Mouse (Mus musculus) liver, embryonic 11.5 days (tissue): ENCODE results near the gene Pebp1. TPM values are rescaled to one million over a fixed set of nuclear protein-coding genes. Genes with fewer than 3 reads are reported as not detected.
A peak's percentile ranks its signal among the peaks of the same experiment; 100 is the strongest.

ENCODE experiments used
- ATAC-seq: fragments of 200-750 bp; cut with Nextera tagmentation; replicated peaks from 2 replicates; pipeline ENCODE4 v1.8.0; 2017; ENCODE audit warnings: moderate number of reproducible peaks, mild to moderate bottlenecking, moderate TSS enrichment, moderate library complexity; ENCODE audit not compliant: low FRiP score
- DNase-seq: peaks from one replicate; pipeline ENCODE4 v3.0.0-alpha.2; 2017; ENCODE audit warnings: low spot score
- H3K27ac ChIP-seq: fragments of 300-500 bp; sonication (generic); 2 replicates; pipeline ENCODE4 v1.5.1; 2014; ENCODE audit warnings: mild to moderate bottlenecking, low read depth, low read length, control low read depth
- H3K27me3 ChIP-seq: fragments of 300-500 bp; sonication (generic); replicated peaks from 2 replicates; pipeline ENCODE4 v1.6.1; 2014; ENCODE audit warnings: low read length, mixed read lengths; ENCODE audit not compliant: control insufficient read depth, insufficient read depth
- H3K36me3 ChIP-seq: fragments of 300-500 bp; sonication (generic); 2 replicates; pipeline ENCODE4 v1.6.1; 2014; ENCODE audit warnings: mild to moderate bottlenecking, low read length, moderate library complexity, mixed read lengths; ENCODE audit not compliant: control insufficient read depth, insufficient read depth
- H3K4me1 ChIP-seq: fragments of 300-500 bp; sonication (generic); replicated peaks from 2 replicates; pipeline ENCODE4 v1.6.1; 2014; ENCODE audit warnings: low read length, mixed read lengths; ENCODE audit not compliant: control insufficient read depth, insufficient read depth
- H3K4me2 ChIP-seq: fragments of 300-500 bp; sonication (generic); 2 replicates; pipeline ENCODE4 v1.6.1; 2014; ENCODE audit warnings: mild to moderate bottlenecking, control low read depth, moderate library complexity
- H3K4me3 ChIP-seq: fragments of 300-500 bp; sonication (generic); 2 replicates; pipeline ENCODE4 v1.5.1; 2014; ENCODE audit warnings: low read depth, low read length, control low read depth
- H3K9ac ChIP-seq: fragments of 300-500 bp; sonication (generic); 2 replicates; pipeline ENCODE4 v1.6.1; 2014; ENCODE audit warnings: low read depth, low read length, control low read depth
- H3K9me3 ChIP-seq: fragments of 300-500 bp; sonication (generic); 2 replicates; pipeline ENCODE4 v1.6.1; 2016; ENCODE audit warnings: low read length, inconsistent platforms, mixed read lengths; ENCODE audit not compliant: control insufficient read depth
- WGBS: fragments of 180-500 bp; shearing (Covaris S2); extraction: QIAGEN DNeasy Blood & Tissue Kit; methylation state at CpG from one replicate; pipeline ENCODE4 v1.1.7; 2014; 5-methylcytosine and 5-hydroxymethylcytosine counted together
- polyA plus RNA-seq: library from polyadenylated mRNA; unstranded; fragments of >200 nt; fragmentation: Nextera tagmentation; extraction: Ambion mirVana; gene quantifications from 2 replicates; pipeline ENCODE4 v1.2.1, GENCODE M21; 2014

Gene Pebp1
- polyA plus RNA-seq, 1 experiment from 2014 or later: 572 TPM

GRCm38 (mm10) chr5:117292547-117292946, 5.1 kb upstream of the Pebp1 start:
- Histone ChIP-seq H3K9ac (no peak overlapping the region), H3K27me3 (no peaks in the 10 kb centered on the region), H3K4me1 (peaks cover 7% of the 10 kb centered on the region), H3K4me3 (no peak overlapping the region), H3K27ac (no peak overlapping the region), H3K36me3 (no peaks in the 10 kb centered on the region), H3K9me3 (no peaks in the 10 kb centered on the region), H3K4me2 (no peak overlapping the region)
- ATAC-seq (no peak), DNase-seq (no peak)
- WGBS: 61% methylated on average over 6 of the region's 6 CpGs

GRCm38 (mm10) chr5:117291312-117291711, 3.9 kb upstream of the Pebp1 start:
- Histone ChIP-seq H3K9ac (no peak overlapping the region), H3K27me3 (no peaks in the 10 kb centered on the region), H3K36me3 (no peaks in the 10 kb centered on the region), H3K27ac (no peak overlapping the region), H3K4me2 (no peak overlapping the region), H3K9me3 (no peaks in the 10 kb centered on the region), H3K4me3 (no peak overlapping the region), H3K4me1 (peaks cover 7% of the 10 kb centered on the region)
- 77% methylated on average over 3 of the region's 3 CpGs for WGBS
- DNase-seq: no peak
- no peak for ATAC-seq

- Histone ChIP-seq H3K4me1 (peaks cover 9% of the 10 kb centered on the region), H3K27me3 (no peaks in the 10 kb centered on the region), H3K9me3 (no peaks in the 10 kb centered on the region), H3K36me3 (peaks cover 3% of the 10 kb centered on the region; the same call in 1 of the 2 replicates), H3K4me2 (no peak overlapping the region), H3K27ac (no peak overlapping the region), H3K9ac (no peak overlapping the region), H3K4me3 (no peak overlapping the region)
- no peak for ATAC-seq
- DNase-seq: no peak
- 88% methylated on average over 2 of the region's 2 CpGs for WGBS
These were observed 2.7 kb upstream of the Pebp1 start for GRCm38 (mm10) chr5:117290081-117290480.

- Histone ChIP-seq H3K27me3 (no peaks in the 10 kb centered on the region), H3K36me3 (peaks cover 5% of the 10 kb centered on the region; the same call in 1 of the 2 replicates), H3K9ac (no peak overlapping the region), H3K27ac (no peak overlapping the region), H3K4me3 (no peak overlapping the region), H3K4me1 (peaks cover 12% of the 10 kb centered on the region), H3K9me3 (no peaks in the 10 kb centered on the region), H3K4me2 (no peak overlapping the region)
- no peak for ATAC-seq
- DNase-seq: no peak
These were observed 2.2 kb upstream of the Pebp1 start for GRCm38 (mm10) chr5:117289646-117290045.

- no peak for ATAC-seq
- Histone ChIP-seq H3K36me3 (peaks cover 20% of the 10 kb centered on the region; the same call in 1 of the 2 replicates), H3K27me3 (no peaks in the 10 kb centered on the region), H3K4me3 (peak overlapping the region; percentile 83), H3K4me2 (peak overlapping the region; percentile 71), H3K9me3 (no peaks in the 10 kb centered on the region), H3K4me1 (peaks cover 17% of the 10 kb centered on the region), H3K9ac (peak overlapping the region; percentile 85), H3K27ac (no peak overlapping the region)
- 63% methylated on average over 3 of the region's 3 CpGs for WGBS
- DNase-seq: no peak
These were observed 1.1 kb downstream of the Pebp1 start for GRCm38 (mm10) chr5:117286286-117286685.

- 0 out of 2 replicates have a peak overlapping the region, but pooled peaks have one; percentile 5 for H3K9ac ChIP-seq
- ATAC-seq (no peak), DNase-seq (no peak)
- no peak overlapping the region for H3K4me2 ChIP-seq
- H3K4me3 ChIP-seq: no peak overlapping the region; the same call in 1 of the 2 replicates
- WGBS: 82% methylated on average over 4 of the region's 4 CpGs
- H3K27me3 ChIP-seq: no peaks in the 10 kb centered on the region
- H3K4me1 ChIP-seq: peaks cover 17% of the 10 kb centered on the region
- peaks cover 22% of the 10 kb centered on the region; the same call in 1 of the 2 replicates for H3K36me3 ChIP-seq
- no peak overlapping the region for H3K27ac ChIP-seq
- no peaks in the 10 kb centered on the region for H3K9me3 ChIP-seq
These were observed 2.2 kb downstream of the Pebp1 start for GRCm38 (mm10) chr5:117285266-117285665.

GRCm38 (mm10) chr5:117284682-117285081, 2.7 kb downstream of the Pebp1 start:
- Histone ChIP-seq H3K27ac (no peak overlapping the region), H3K36me3 (peaks cover 22% of the 10 kb centered on the region; the same call in 1 of the 2 replicates), H3K4me3 (no peak overlapping the region), H3K4me1 (peaks cover 17% of the 10 kb centered on the region), H3K4me2 (no peak overlapping the region), H3K27me3 (no peaks in the 10 kb centered on the region), H3K9me3 (no peaks in the 10 kb centered on the region), H3K9ac (no peak overlapping the region)
- 91% methylated on average over 7 of the region's 7 CpGs for WGBS
- no peak for ATAC-seq
- no peak for DNase-seq

GRCm38 (mm10) chr5:117284029-117284428, 3.4 kb downstream of the Pebp1 start:
- H3K4me2 ChIP-seq: no peak overlapping the region
- H3K4me3 ChIP-seq: no peak overlapping the region
- DNase-seq (no peak), ATAC-seq (no peak)
- peaks cover 17% of the 10 kb centered on the region for H3K4me1 ChIP-seq
- H3K27me3 ChIP-seq: no peaks in the 10 kb centered on the region
- no peak overlapping the region for H3K27ac ChIP-seq
- no peaks in the 10 kb centered on the region for H3K9me3 ChIP-seq
- H3K36me3 ChIP-seq: peaks cover 22% of the 10 kb centered on the region; the same call in 1 of the 2 replicates
- no peak overlapping the region for H3K9ac ChIP-seq
- 77% methylated on average over 9 of the region's 9 CpGs for WGBS

- no peak for DNase-seq
- Histone ChIP-seq H3K4me1 (peaks cover 11% of the 10 kb centered on the region), H3K4me3 (no peak overlapping the region), H3K27me3 (no peaks in the 10 kb centered on the region), H3K9ac (no peak overlapping the region), H3K27ac (no peak overlapping the region), H3K36me3 (peaks cover 22% of the 10 kb centered on the region; the same call in 1 of the 2 replicates), H3K4me2 (no peak overlapping the region), H3K9me3 (no peaks in the 10 kb centered on the region)
- WGBS: 86% methylated on average over 8 of the region's 8 CpGs
- ATAC-seq: no peak
These were observed 5.1 kb downstream of the Pebp1 start for GRCm38 (mm10) chr5:117282360-117282759.
